Mouse (Mus musculus) pancreas, adult 10 weeks (tissue): Measurements from ENCODE around the gene Klf8. TPM values are rescaled to one million over a fixed set of nuclear protein-coding genes. Genes with fewer than 3 reads are reported as not detected.

Experiments used
- polyA plus RNA-seq: library from polyadenylated mRNA; stranded (reverse); fragments of 350-450 nt; fragmentation: Illumina TruSeq; extraction: RNeasy Lipid Tissue Mini Kit (QIAGEN cat#74804); gene quantifications from one replicate; pipeline ENCODE4 v1.2.3, GENCODE M21; 2015; ENCODE audit warnings: low read depth, low replicate concordance; ENCODE audit not compliant: insufficient read depth

Gene Klf8
- 0.18 TPM for polyA plus RNA-seq

GRCm38 (mm10) chrX:153237304-153237919 lies at the start of gene Klf8:
Gene Klf8 (plus strand): TSS chrX:153237466.

Other genes starting within 250 kb of the Klf8 start
- gene Usp51, start 231.0 kb upstream of the Klf8 start, polyA plus RNA-seq: 0.37 TPM
- 10.8 TPM for gene Mageh1, start 199.9 kb upstream of the Klf8 start, polyA plus RNA-seq
- not detected for gene Foxr2, start 118.7 kb upstream of the Klf8 start, polyA plus RNA-seq
- gene Rragb, start 97.5 kb upstream of the Klf8 start, polyA plus RNA-seq: 2.4 TPM